Mouse (Mus musculus) megakaryocyte, embryonic 14.5 days (primary cell): ENCODE data around the gene Ube2h. TPM values are rescaled to one million over a fixed set of nuclear protein-coding genes. Genes with fewer than 3 reads are reported as not detected.

Experiments
- H3K27me3 ChIP-seq: replicated peaks from 2 replicates; pipeline ENCODE3; 2012; ENCODE audit warnings: inconsistent platforms
- H3K36me3 ChIP-seq: replicated peaks from 2 replicates; pipeline ENCODE3; 2012; ENCODE audit warnings: low read length, inconsistent platforms, mixed read lengths
- H3K4me1 ChIP-seq: 2 replicates; pipeline ENCODE4 v1.6.1; 2012; ENCODE audit warnings: inconsistent platforms
- H3K4me3 ChIP-seq: replicated peaks from 2 replicates; pipeline ENCODE3; 2012; ENCODE audit warnings: moderate library complexity, mild to moderate bottlenecking, inconsistent platforms
- H3K9me3 ChIP-seq: 2 replicates; pipeline ENCODE4 v1.6.1; 2012; ENCODE audit warnings: inconsistent platforms
- FLI1 ChIP-seq: IDR thresholded peaks from 2 replicates; pipeline ENCODE4 v1.6.1; 2012; ENCODE audit warnings: low read length, inconsistent platforms, mixed read lengths
- GATA1 ChIP-seq: IDR thresholded peaks from 3 replicates; pipeline ENCODE4 v1.6.1; 2012; ENCODE audit warnings: mixed read lengths, low read length, inconsistent platforms, borderline replicate concordance
- polyA plus RNA-seq: library from polyadenylated mRNA; stranded (reverse); fragments of >175 nt; gene quantifications from 2 replicates; pipeline ENCODE4 v1.2.3, GENCODE M21; 2012; ENCODE audit warnings: low replicate concordance; ENCODE audit not compliant: insufficient read depth

Gene Ube2h
- polyA plus RNA-seq, 1 experiment = 20.5 TPM

- Histone ChIP-seq H3K27me3 (no peaks in the 10 kb centered on the region), H3K4me3 (peak overlapping the region; percentile 83), H3K9me3 (no peaks in the 10 kb centered on the region), H3K4me1 (peaks cover 58% of the 10 kb centered on the region), H3K36me3 (peaks cover 80% of the 10 kb centered on the region)
- no peak; the same call in 2 of the 3 replicates for TF ChIP-seq GATA1
- TF ChIP-seq FLI1 = no peak
Measured at GRCm38 (mm10) chr6:30252271-30253010, 51.9 kb downstream of the Ube2h start.

GRCm38 (mm10) chr6:30248708-30249107 is 55.6 kb downstream of the Ube2h start:
- H3K27me3 ChIP-seq = no peaks in the 10 kb centered on the region
- H3K4me3 ChIP-seq = no peak overlapping the region
- H3K36me3 ChIP-seq = peaks cover 82% of the 10 kb centered on the region
- H3K9me3 ChIP-seq = no peaks in the 10 kb centered on the region
- TF ChIP-seq FLI1 = no peak
- no peak for TF ChIP-seq GATA1
- H3K4me1 ChIP-seq = peaks cover 66% of the 10 kb centered on the region

- H3K4me1 ChIP-seq = peaks cover 43% of the 10 kb centered on the region
- no peak for TF ChIP-seq FLI1
- no peak for TF ChIP-seq GATA1
- peaks cover 84% of the 10 kb centered on the region for H3K36me3 ChIP-seq
- H3K9me3 ChIP-seq = no peaks in the 10 kb centered on the region
- H3K4me3 ChIP-seq = no peak overlapping the region
- H3K27me3 ChIP-seq = no peaks in the 10 kb centered on the region
Measured at GRCm38 (mm10) chr6:30245940-30246339, 58.4 kb downstream of the Ube2h start.

GRCm38 (mm10) chr6:30245397-30245796 is 58.9 kb downstream of the Ube2h start:
- peaks cover 39% of the 10 kb centered on the region for H3K4me1 ChIP-seq
- H3K4me3 ChIP-seq = no peak overlapping the region
- no peaks in the 10 kb centered on the region for H3K27me3 ChIP-seq
- H3K36me3 ChIP-seq = peaks cover 86% of the 10 kb centered on the region
- TF ChIP-seq FLI1 = no peak
- no peak for TF ChIP-seq GATA1
- H3K9me3 ChIP-seq = no peaks in the 10 kb centered on the region

- no peak for TF ChIP-seq FLI1
- no peak for TF ChIP-seq GATA1
- Histone ChIP-seq H3K27me3 (no peaks in the 10 kb centered on the region), H3K4me1 (peaks cover 31% of the 10 kb centered on the region), H3K4me3 (peak overlapping the region; percentile 35), H3K36me3 (peaks cover 88% of the 10 kb centered on the region), H3K9me3 (no peaks in the 10 kb centered on the region)
Measured at GRCm38 (mm10) chr6:30243347-30244007, 60.9 kb downstream of the Ube2h start.

GRCm38 (mm10) chr6:30242928-30243327 is 61.4 kb downstream of the Ube2h start:
- Histone ChIP-seq H3K27me3 (no peaks in the 10 kb centered on the region), H3K4me1 (peaks cover 29% of the 10 kb centered on the region)

GRCm38 (mm10) chr6:30240105-30240504 is 64.2 kb downstream of the Ube2h start:
- H3K36me3 ChIP-seq = peaks cover 82% of the 10 kb centered on the region

More at GRCm38 (mm10) chr6:30242928-30243327, 61.4 kb downstream of the Ube2h start:
- no peak overlapping the region for H3K4me3 ChIP-seq
- no peaks in the 10 kb centered on the region for H3K9me3 ChIP-seq
- H3K36me3 ChIP-seq = peaks cover 86% of the 10 kb centered on the region
- TF ChIP-seq GATA1 (no peak), FLI1 (no peak)

GRCm38 (mm10) chr6:30239207-30239606 is 65.1 kb downstream of the Ube2h start:
- no peak overlapping the region for H3K4me3 ChIP-seq
- no peaks in the 10 kb centered on the region for H3K27me3 ChIP-seq
- no peaks in the 10 kb centered on the region for H3K9me3 ChIP-seq
- TF ChIP-seq FLI1 (no peak), GATA1 (no peak)
- H3K4me1 ChIP-seq = peaks cover 17% of the 10 kb centered on the region
- peaks cover 79% of the 10 kb centered on the region for H3K36me3 ChIP-seq

More at GRCm38 (mm10) chr6:30240105-30240504, 64.2 kb downstream of the Ube2h start:
- Histone ChIP-seq H3K4me1 (peaks cover 23% of the 10 kb centered on the region), H3K27me3 (no peaks in the 10 kb centered on the region), H3K4me3 (no peak overlapping the region), H3K9me3 (no peaks in the 10 kb centered on the region)
- TF ChIP-seq GATA1 = no peak
- TF ChIP-seq FLI1 = no peak

- Histone ChIP-seq H3K27me3 (no peaks in the 10 kb centered on the region), H3K4me3 (no peak overlapping the region), H3K4me1 (peaks cover 11% of the 10 kb centered on the region), H3K36me3 (peaks cover 80% of the 10 kb centered on the region), H3K9me3 (no peaks in the 10 kb centered on the region)
- TF ChIP-seq GATA1 (no peak), FLI1 (no peak)
Measured at GRCm38 (mm10) chr6:30238079-30238478, 66.3 kb downstream of the Ube2h start.

- Histone ChIP-seq H3K27me3 (no peaks in the 10 kb centered on the region), H3K4me1 (peaks cover 21% of the 10 kb centered on the region), H3K36me3 (peaks cover 76% of the 10 kb centered on the region), H3K9me3 (no peaks in the 10 kb centered on the region), H3K4me3 (no peak overlapping the region)
- TF ChIP-seq GATA1 = no peak
Measured at GRCm38 (mm10) chr6:30236564-30236963, 67.8 kb downstream of the Ube2h start.
